Mouse (Mus musculus): ENCODE data around the gene Ak8. TPM values are rescaled to one million over a fixed set of nuclear protein-coding genes. Genes with fewer than 3 reads are reported as not detected.

The Ak8 gene
- total and polyA plus RNA-seq, 3 experiments: 1.5 to 2.6 TPM; not detected in 1

GRCm38 (mm10) chr2:28685895-28686294 lies 14.1 kb upstream of the Ak8 start:
- no peaks in the 10 kb centered on the region for H3K9me3 ChIP-seq (replicated peaks; ENCODE audit: insufficient read depth, low read length)
- H3K36me3 ChIP-seq (ENCODE audit: control insufficient read depth in 1 of 2, insufficient read depth in 2 of 2, low read length in 2 of 2): no peaks in the 10 kb centered on the region; a peak in 1 of 4 replicates
- H3K27me3 ChIP-seq (ENCODE audit: control insufficient read depth in 1 of 2, insufficient read depth in 2 of 2, low read length in 2 of 2): no peaks in the 10 kb centered on the region
- no peaks in the 10 kb centered on the region for H3K4me1 ChIP-seq (ENCODE audit: control insufficient read depth in 1 of 2, insufficient read depth in 2 of 2, low read length in 2 of 2)
- TF ChIP-seq CHD1 (IDR thresholded peaks at IDR 0.05; ENCODE audit: low read depth, low read length) (no peak), CTCF (IDR thresholded peaks at IDR 0.05 in 2 of 3, conservative IDR thresholded peaks at IDR 0.05 in 1 of 3; ENCODE audit: control insufficient read depth in 1 of 3, insufficient read depth in 1 of 3, low read depth in 2 of 3, low read length in 3 of 3, poor library complexity in 1 of 3, severe bottlenecking in 1 of 3) (no peak), E2F4 (IDR thresholded peaks at IDR 0.05; ENCODE audit: borderline replicate concordance, low read depth, low read length) (no peak), MAX (IDR thresholded peaks at IDR 0.05; ENCODE audit: low read length) (no peak), MYB (IDR thresholded peaks at IDR 0.05; ENCODE audit: low read depth, low read length) (no peak), USF1 (IDR thresholded peaks at IDR 0.05; ENCODE audit: low read depth, low read length) (no peak), EP300 (IDR thresholded peaks at IDR 0.05; ENCODE audit: low read depth in 1 of 2, low read length in 2 of 2) (no peak), NRF1 (IDR thresholded peaks at IDR 0.05; ENCODE audit: insufficient read depth, low read depth, low read length, poor library complexity, severe bottlenecking) (no peak), TAL1 (IDR thresholded peaks at IDR 0.05; ENCODE audit: low read length) (no peak)
- H3K79me2 ChIP-seq (ENCODE audit: control insufficient read depth, insufficient read depth, low read length, poor library complexity): no peaks in the 10 kb centered on the region
- H3K27ac ChIP-seq (ENCODE audit: control insufficient read depth, low read depth, low read length): no peak overlapping the region
- no peak overlapping the region for H3K4me3 ChIP-seq (ENCODE audit: control insufficient read depth in 1 of 2, insufficient read depth in 1 of 2, low read depth in 2 of 2, low read length in 2 of 2)
- H3K9ac ChIP-seq (ENCODE audit: control insufficient read depth, low read depth, low read length, poor library complexity, severe bottlenecking): no peak overlapping the region
- no peak for DNase-seq (ENCODE audit: low read depth, low spot score)

DNA sequence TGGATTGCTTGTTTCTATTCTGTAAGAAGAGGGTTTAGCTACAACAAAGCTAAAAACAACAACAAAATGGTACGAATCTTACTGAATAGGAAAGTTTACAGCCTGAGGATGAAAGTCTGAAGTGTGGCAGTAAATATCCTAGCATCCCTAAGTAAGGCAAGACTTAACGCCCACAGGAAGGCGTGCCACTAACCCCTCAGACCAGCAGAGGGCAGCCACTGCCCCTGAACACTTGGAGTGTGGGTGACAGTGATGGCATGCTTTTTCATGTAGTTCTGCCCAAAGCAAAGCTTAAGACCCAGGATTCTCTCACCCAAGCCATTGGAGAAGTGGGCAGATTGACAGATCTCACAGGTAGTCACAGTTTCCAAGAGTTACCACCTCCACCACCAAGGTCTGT lies 11.5 kb upstream of the Ak8 start:
- peak; percentile 64 for DNase-seq (ENCODE audit: low read depth, low spot score)
- no peak overlapping the region for H3K4me3 ChIP-seq (ENCODE audit: control insufficient read depth in 1 of 2, insufficient read depth in 1 of 2, low read depth in 2 of 2, low read length in 2 of 2)
- no peak overlapping the region for H3K27ac ChIP-seq (ENCODE audit: control insufficient read depth, low read depth, low read length)
- H3K36me3 ChIP-seq (ENCODE audit: control insufficient read depth in 1 of 2, insufficient read depth in 2 of 2, low read length in 2 of 2): no peaks in the 10 kb centered on the region; a peak in 1 of 4 replicates
- H3K27me3 ChIP-seq (ENCODE audit: control insufficient read depth in 1 of 2, insufficient read depth in 2 of 2, low read length in 2 of 2): no peaks in the 10 kb centered on the region
- H3K9me3 ChIP-seq (replicated peaks; ENCODE audit: insufficient read depth, low read length): no peaks in the 10 kb centered on the region
- H3K79me2 ChIP-seq (ENCODE audit: control insufficient read depth, insufficient read depth, low read length, poor library complexity): no peaks in the 10 kb centered on the region
- H3K4me1 ChIP-seq (ENCODE audit: control insufficient read depth in 1 of 2, insufficient read depth in 2 of 2, low read length in 2 of 2): no peaks in the 10 kb centered on the region
- TF ChIP-seq SMC3 (IDR thresholded peaks at IDR 0.05; ENCODE audit: low read depth, low read length) (peak; percentile 74), ETS1 (IDR thresholded peaks at IDR 0.05; ENCODE audit: low read depth, low read length) (no peak), GATA1 (IDR thresholded peaks at IDR 0.05; ENCODE audit: low read depth, low read length) (no peak), HCFC1 (IDR thresholded peaks at IDR 0.05; ENCODE audit: low read depth, low read length) (0 out of 2 replicates have a peak, but pooled peaks have one; percentile 20), RAD21 (IDR thresholded peaks at IDR 0.05; ENCODE audit: low read depth, low read length) (peak; percentile 65), ZC3H11A (IDR thresholded peaks at IDR 0.05; ENCODE audit: low read depth, low read length) (peak; percentile 67), CTCF (IDR thresholded peaks at IDR 0.05 in 2 of 3, conservative IDR thresholded peaks at IDR 0.05 in 1 of 3; ENCODE audit: control insufficient read depth in 1 of 3, insufficient read depth in 1 of 3, low read depth in 2 of 3, low read length in 3 of 3, poor library complexity in 1 of 3, severe bottlenecking in 1 of 3) (peak; percentile 77 to 81 (median 80))
- no peak overlapping the region for H3K9ac ChIP-seq (ENCODE audit: control insufficient read depth, low read depth, low read length, poor library complexity, severe bottlenecking)

GRCm38 (mm10) chr2:28692692-28693091 lies 7.3 kb upstream of the Ak8 start:
- TF ChIP-seq TAL1 (IDR thresholded peaks at IDR 0.05; ENCODE audit: low read length) (no peak), POLR2AphosphoS5 (IDR thresholded peaks at IDR 0.05; ENCODE audit: borderline replicate concordance, low read depth, low read length) (no peak), UBTF (IDR thresholded peaks at IDR 0.05; ENCODE audit: borderline replicate concordance, insufficient read depth, low read depth, low read length) (no peak), USF2 (IDR thresholded peaks at IDR 0.05; ENCODE audit: borderline replicate concordance in 1 of 2, insufficient read depth in 1 of 2, low read depth in 1 of 2, low read length in 2 of 2) (no peak), POLR2A (IDR thresholded peaks at IDR 0.05; ENCODE audit: control insufficient read depth in 1 of 2, insufficient read depth in 1 of 2, low read depth in 1 of 2, low read length in 2 of 2, poor library complexity in 1 of 2) (no peak), NELFE (IDR thresholded peaks at IDR 0.05; ENCODE audit: low read depth, low read length) (no peak), MAZ (IDR thresholded peaks at IDR 0.05; ENCODE audit: low read depth, low read length) (no peak)
- Histone ChIP-seq H3K4me3 (ENCODE audit: control insufficient read depth in 1 of 2, insufficient read depth in 1 of 2, low read depth in 2 of 2, low read length in 2 of 2) (no peak overlapping the region), H3K4me1 (ENCODE audit: control insufficient read depth in 1 of 2, insufficient read depth in 2 of 2, low read length in 2 of 2) (no peaks in the 10 kb centered on the region), H3K9ac (ENCODE audit: control insufficient read depth, low read depth, low read length, poor library complexity, severe bottlenecking) (no peak overlapping the region), H3K79me2 (ENCODE audit: control insufficient read depth, insufficient read depth, low read length, poor library complexity) (no peaks in the 10 kb centered on the region), H3K9me3 (replicated peaks; ENCODE audit: insufficient read depth, low read length) (no peaks in the 10 kb centered on the region), H3K27me3 (ENCODE audit: control insufficient read depth in 1 of 2, insufficient read depth in 2 of 2, low read length in 2 of 2) (no peaks in the 10 kb centered on the region), H3K36me3 (ENCODE audit: control insufficient read depth in 1 of 2, insufficient read depth in 2 of 2, low read length in 2 of 2) (no peaks in the 10 kb centered on the region; a peak in 1 of 4 replicates), H3K27ac (ENCODE audit: control insufficient read depth, low read depth, low read length) (no peak overlapping the region)
- DNase-seq (ENCODE audit: low read depth, low spot score): no peak
